Mouse (Mus musculus): ENCODE results near the gene Crb1.

DNA sequence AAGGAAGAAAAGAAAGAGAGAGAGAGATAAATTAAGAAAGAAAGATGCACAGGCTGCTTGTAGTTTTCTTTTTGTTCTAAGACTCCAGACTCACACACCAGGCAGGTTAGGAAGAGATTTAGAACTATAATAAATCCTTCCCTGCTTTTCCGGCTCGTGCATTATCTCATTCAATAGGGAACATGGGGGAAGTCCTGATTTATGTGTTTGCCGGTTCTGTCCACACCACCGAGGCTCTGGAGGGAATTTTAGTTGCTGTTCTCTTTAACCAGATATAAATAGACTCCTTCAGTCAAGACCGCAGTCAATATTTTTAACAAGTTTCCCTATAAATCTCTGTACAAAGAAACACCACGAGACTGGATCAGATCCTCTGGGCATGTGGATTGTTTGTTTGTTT lies 57.1 kb downstream of the Crb1 start:
- TF ChIP-seq CTCF (IDR thresholded peaks at IDR 0.05; ENCODE audit: extremely low read depth, insufficient read length, insufficient replicate concordance, low read depth, low read length), result no peak
- no peak for TF ChIP-seq POLR2A (IDR thresholded peaks at IDR 0.05; ENCODE audit: low read depth, low read length)

All from small intestine, adult 2 months (tissue).